Mouse (Mus musculus): ENCODE results near the gene Pip4k2a. TPM values are rescaled to one million over a fixed set of nuclear protein-coding genes. Genes with fewer than 3 reads are reported as not detected.

Gene Pip4k2a
- total RNA-seq, 2 experiments from 2014 or later = 47.9 to 54.1 TPM

DNA sequence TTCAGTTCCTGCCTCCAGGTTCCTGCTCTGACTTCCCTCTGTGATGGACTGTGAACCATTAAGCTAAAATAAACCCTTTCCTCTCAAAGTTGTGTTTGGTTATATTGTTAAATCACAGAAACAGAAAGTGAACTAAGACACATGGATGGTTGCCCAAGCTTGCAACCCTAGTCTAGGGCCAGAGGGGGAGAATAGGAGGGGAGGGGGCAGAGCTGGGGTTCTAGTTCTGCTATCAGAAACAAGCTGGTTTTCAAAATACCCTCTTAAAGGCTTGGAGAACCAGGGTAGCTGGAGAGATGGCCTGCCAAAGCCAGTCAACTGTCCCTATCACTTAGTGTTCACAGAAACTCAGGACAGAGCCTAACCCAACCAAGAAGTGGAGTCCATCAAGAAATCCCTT, 14.4 kb downstream of the Pip4k2a start:
- no peak for DNase-seq (ENCODE audit: extremely low spot score in 1 of 2, low spot score in 1 of 2)

DNA sequence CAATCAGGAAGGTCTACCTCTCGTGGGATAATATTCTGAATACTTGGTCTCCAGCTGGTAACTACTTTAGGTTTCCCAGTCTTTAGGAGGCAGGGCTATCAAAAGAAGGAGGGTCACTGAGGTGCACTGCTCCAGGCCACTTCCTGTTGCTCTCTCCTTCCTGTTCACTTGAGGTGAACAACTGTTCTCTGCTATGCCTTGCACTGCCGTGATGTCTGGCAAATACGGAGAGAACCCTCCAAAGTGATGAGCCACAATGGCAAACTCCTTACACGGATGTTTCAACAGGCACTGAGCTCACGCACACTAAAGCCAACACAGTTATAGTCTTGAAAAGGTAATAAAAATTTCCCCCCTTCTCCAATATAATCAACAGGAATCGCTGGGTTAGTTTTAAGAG, 15.3 kb downstream of the Pip4k2a start:
- DNase-seq (ENCODE audit: extremely low spot score in 1 of 2, low spot score in 1 of 2) = no peak

DNA sequence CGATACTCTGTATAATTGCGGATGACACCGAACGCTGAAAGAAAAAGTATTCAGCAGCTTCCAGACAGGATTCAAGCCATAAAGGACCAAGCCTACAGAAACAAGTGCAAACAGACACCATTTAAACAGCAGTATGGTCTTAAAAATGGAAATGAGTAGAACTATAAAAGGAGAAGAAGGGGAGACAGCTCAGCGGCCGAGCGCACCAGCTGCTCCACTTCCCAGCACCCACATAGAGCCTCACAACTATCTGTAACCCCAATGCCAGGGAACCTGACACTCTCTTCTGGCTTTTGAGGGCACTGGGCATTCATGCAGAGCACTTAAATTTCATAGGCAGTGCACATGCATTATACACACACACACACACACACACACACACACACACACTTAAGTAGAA, 18.3 kb downstream of the Pip4k2a start:
- DNase-seq (ENCODE audit: extremely low spot score in 1 of 2, low spot score in 1 of 2) = no peak

DNA sequence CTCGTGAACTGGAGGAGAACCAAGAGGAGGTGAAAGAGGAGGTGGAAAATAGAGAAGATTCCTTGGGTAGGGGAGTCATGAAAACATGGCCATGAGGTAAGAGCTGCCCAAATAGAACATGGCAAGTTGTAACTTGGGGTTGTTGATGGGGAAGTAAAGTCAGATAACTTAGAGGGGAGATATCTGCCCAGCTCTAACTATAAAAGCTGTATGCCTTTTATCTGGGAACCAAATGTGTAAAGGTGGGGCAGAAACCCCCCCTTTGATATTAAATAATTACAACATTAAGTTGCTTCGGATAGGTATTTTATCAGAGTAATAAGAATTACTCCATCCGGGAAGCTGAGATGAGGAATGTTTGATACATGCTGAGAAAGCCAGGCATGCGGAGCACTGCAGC, 18.9 kb downstream of the Pip4k2a start:
- no peak for DNase-seq (ENCODE audit: extremely low spot score in 1 of 2, low spot score in 1 of 2)

DNA sequence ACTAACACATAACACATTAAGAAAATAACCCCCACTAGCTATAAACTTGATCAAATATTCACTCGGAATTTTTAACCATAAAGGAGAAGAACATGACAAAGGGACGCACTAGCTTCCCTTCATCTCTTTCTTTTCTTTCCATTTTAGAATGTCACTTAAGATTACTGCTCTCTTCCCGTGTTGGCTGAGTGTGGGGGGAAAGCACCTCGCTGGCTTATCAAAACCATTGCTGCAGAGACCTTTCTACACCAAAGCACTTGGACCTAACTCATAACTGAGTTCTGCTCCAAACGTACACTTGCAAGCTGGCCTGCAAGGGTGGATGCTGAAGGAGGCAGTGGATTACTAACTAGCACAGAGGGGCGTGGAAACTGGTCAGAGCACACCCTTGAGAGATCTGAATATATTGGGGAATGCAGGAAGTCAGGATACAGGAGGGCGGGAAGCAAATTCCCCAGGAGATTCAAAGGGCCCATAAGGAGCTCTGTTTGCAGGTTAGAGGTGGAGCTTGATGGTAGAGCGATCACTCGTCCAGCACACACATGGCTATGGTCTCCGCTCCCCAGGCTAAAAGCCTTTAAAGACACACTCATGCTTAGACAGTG, 20.6 kb downstream of the Pip4k2a start:
- no peak for DNase-seq (ENCODE audit: extremely low spot score in 1 of 2, low spot score in 1 of 2)

DNA sequence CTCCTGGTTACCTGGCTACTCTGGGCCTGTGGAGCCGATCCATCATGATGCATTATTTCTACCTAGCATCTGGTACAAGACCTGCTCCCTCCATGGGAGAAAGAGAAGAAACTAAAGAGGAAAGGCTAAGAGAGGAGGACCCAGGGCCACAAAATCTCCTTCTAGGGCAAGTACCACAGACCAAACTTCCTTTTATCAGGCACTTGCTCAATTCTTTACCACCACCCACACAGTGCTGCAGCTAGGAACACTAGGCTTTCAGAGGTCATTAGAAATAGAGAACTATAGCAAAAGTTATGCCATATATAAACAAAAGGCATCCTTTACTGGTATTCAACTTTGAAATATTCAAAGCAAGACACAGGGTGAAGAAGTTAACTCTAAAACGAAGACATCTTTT, 21.8 kb downstream of the Pip4k2a start:
- DNase-seq (ENCODE audit: extremely low spot score in 1 of 2, low spot score in 1 of 2) = no peak

DNA sequence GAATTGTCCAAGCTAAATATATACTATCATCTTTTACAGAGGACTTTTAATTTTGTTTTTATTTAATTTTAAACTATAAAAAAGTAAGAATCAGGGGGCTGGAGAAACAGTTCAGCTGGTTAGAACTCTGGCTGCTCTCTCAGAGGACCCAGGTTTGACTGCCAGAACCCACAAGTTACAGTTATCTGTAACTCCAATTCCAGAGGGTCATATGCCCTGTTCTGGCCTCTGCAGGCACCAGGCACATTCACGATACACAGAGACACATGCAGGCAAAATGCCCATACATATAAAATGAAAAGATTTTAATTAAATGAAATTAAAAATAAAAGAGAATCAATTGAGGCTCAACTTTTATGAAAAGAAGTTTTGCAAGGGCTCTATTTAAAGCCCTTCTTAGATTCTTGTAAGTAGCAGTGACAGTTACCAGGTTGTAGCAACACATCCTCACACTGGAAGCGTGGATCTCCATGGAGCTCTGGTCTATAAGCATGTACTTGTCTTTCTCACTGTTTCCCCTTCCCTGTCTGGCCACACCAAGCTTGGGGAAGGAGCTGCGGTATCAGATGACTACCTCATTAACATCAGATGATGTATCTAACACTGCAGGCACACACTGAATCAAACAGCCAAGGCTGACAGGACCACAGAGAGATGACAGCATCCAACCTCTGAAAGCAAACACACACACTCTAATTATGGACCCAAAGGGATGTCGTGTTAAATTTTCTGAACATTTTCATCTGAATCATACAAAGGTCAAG, 22.9 kb downstream of the Pip4k2a start:
- DNase-seq (ENCODE audit: extremely low spot score in 1 of 2, low spot score in 1 of 2) = no peak

DNA sequence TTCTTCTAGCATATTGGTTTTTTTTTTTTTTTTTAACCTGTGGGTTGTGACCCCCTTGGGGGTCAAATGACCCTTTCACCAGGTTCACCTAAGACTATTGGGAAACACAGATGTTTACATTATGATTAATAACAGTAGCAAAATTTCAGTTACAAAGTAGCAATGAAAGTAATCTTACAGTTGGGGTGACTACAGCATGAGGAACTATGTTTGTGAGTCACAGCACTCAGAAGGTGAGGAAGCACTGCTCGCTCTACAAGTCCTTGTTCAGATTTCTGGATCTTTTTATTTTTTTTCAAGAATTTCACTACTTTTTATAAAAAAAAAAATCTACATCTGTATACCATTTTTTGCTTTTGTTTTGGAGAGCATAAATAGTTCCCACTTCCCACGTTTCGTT, 26.4 kb downstream of the Pip4k2a start:
- DNase-seq (ENCODE audit: extremely low spot score in 1 of 2, low spot score in 1 of 2) = no peak

DNA sequence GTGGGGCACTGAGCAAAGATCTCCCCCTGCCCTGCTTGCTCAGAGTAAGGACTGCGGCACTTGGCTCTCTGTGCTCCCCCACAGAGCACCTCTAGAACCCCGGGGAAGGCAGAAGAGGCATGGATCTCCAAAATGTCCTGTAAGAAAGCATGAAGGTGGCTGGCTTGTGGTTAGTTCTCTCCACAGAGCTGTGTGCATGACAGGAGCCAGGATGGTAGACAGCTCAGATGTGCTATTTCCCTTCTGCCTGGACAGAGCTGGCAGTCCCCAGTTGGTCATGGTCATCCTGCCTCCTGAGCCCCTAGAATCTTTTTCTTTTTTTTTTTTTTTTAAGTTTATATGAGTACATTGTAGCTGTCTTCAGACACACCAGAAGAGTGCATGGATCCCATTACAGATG, 27.5 kb downstream of the Pip4k2a start:
- DNase-seq (ENCODE audit: extremely low spot score in 1 of 2, low spot score in 1 of 2) = no peak

DNA sequence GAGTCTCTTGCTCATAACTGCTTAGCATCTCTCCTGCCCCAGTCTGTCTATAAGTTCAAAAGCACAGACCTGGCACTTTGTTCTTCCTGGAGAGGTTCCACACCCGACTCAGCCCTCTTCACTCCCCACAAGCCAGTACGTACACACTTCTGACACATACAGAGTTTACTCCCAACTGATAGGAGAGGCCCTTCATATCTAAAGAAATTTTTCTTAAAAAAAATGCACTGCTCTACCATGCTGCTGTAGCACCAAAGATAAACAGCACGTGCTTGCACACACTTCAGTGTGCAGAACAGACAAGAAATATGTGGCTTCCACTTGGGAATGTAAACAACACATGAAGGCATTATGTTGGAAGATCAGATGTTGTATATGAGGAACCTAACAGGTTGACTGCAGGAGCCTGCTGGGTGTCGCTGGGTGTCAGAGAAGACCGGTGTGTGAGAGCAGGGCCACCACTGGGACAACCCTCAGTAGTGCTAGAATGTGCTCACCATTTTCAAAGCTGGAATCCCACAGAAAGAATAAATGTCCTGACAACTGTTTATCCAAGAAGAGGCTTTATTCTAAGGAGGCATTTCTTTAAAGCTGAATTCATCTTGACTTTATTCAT, 28.8 kb downstream of the Pip4k2a start:
- no peak for DNase-seq (ENCODE audit: extremely low spot score in 1 of 2, low spot score in 1 of 2)

DNA sequence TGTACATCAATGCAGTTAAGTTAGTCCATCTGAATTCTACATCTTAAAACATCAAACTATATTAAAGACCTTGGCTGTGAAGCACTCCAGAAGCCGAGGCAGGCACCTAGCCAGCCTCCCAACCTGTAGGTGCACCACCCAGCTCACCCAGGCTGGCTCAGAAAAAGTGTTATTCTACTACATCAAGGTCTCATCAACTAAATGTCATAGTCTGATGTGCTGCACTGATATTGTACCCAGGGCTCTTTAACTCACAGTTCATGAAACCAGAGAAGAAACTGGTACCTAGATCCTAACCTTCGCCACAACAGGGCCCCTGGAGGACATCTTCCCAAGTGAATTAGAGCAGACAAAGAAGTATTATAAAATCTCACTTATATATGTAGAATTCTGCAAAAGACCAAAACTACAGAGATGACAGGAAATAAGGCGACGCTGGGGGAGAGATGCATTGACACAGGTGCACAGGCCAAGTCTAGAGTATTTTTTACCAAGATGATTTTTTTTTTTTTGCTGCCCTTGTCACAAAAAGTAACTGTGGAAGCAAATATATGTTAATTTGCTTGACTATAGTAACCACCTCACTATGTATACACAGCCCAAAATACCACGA, 30.4 kb downstream of the Pip4k2a start:
- no peak for DNase-seq (ENCODE audit: extremely low spot score in 1 of 2, low spot score in 1 of 2)

DNA sequence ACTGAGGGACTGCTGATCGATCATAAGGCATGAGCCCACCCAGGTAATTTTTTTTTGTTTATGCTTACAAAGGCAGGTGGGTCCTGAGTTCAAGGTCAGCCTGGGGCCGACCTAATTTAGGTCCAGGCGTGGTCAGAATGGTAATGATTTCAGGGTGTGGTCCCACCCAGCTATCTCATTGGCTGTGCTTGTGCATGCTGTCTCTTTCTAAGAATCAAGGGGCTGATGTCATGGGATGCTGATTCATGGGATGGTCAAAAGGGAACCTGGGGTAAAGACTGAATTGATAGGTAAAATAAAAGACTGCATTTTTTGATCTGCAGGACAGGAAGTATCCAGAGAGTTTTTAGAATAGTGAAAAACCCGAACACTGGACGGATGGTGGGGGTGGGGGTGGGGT, 31.4 kb downstream of the Pip4k2a start:
- DNase-seq (ENCODE audit: extremely low spot score in 1 of 2, low spot score in 1 of 2) = no peak

DNA sequence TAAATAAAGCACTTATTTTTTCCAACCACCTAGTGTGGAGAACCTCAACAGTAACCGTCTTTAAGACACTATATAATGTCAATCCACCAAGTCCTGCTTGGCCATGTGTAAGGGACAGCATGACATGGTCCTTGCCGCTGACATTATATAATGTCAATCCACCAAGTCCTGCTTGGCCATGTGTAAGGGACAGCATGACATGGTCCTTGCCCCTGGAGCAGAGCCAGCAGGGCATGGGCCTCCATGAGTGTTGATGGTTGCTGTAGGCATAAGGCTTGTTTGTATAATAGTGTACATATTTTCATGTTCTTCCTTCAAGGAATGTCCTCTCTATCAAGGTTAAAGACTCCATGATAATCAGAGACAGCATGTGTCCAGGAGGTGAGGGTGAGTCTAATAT, 32.0 kb downstream of the Pip4k2a start:
- DNase-seq (ENCODE audit: extremely low spot score in 1 of 2, low spot score in 1 of 2) = no peak

DNA sequence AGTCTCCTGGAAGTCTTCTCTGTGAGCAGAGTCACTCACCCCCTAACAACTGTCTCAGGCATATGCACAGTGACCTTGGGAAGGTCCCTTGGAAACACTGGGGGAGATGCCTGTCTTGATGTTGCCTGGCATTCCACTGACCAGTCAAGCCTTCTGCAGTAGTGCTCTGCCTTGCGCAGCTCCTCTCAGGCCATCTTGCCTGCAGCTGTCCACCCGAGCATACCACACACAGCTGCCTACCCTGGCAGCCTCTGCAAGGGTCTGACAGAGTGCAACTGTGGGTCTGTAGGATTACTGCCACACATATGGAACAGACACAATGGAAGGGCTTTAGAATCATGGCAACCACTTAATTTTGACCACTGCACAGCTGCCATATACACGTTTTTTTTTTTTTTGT, 32.8 kb downstream of the Pip4k2a start:
- no peak for DNase-seq (ENCODE audit: extremely low spot score in 1 of 2, low spot score in 1 of 2)

DNA sequence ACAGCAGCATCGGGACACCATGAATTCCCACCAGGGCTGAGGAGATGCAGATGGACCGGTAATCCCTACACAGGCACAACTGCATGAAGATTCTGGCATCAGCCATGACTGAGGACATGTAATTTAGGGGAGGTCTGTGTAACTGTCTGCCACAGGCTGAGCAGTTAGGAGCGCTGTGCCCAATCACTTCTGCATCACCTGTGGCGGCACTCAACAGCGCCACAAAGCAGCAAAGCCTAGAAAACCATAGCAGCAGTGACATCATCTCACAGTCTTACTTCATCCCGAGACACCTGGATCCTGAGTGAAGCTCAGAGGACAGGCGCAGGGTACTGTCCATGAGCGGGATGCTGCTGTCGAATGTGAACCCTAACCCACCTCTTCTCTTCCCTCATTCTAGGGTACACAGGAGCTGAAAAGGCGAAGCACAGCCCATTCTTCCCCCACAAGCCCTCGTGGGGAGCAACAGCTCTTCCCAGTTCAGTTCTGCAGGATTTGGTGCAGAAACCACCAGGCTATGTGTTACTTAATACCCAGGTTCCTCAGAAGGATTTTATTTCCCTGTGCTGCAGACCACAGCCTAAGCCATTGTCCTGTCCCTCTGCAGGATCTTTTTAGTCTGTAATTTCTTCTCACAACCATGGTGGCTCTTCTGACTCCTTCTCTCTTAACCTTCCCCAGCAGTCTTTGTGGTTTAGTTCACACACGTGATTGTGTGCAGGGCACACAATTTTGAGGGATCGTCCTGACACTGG, 34.5 kb downstream of the Pip4k2a start:
- no peak for DNase-seq (ENCODE audit: extremely low spot score in 1 of 2, low spot score in 1 of 2)

DNA sequence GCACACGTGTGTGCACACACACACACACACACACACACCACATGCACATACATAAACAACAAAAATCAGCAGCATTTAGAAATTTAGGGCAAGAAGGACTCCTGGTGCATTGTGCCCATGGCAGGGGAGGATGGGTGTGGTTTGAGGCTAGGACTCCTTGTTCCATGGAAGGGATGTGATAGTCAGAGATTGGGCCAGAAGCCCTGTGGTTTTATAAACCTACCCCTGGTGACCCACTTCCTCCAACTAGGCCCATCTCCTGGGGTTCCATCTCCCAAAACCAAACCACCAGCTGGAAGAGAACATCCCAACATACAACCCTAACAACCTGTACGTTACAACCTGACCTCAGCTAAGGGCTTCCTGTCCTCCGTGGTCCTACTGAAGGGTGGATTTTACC, 35.4 kb downstream of the Pip4k2a start:
- no peak for DNase-seq (ENCODE audit: extremely low spot score in 1 of 2, low spot score in 1 of 2)

DNA sequence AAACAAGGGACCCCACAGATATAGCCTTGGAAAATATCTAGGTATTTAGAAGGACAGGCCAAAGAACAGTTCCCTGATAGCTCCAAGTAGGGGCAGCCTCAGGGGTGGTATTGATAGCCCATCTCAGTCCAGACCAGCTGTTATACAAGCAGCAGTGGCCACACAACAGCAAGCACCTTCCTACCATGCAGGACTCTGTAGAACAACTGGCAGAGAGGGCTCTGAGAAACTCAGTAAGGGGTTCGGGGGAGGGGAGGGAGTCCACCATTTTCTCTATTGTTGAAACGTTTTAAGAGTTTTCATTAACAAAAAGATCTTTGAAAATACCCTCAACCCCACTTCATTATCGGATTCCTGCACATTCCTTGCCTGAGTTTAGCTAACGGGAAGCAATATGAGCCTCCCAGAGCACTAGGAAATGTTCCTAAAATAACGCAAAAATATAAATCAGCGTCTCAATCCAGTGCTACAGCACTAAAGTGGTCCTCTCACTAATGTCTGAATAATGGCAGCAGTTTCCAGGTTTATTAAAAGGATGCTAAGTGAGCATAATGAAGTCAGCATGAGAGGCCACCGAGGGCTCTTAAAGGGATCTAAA, 37.5 kb downstream of the Pip4k2a start:
- DNase-seq (ENCODE audit: extremely low spot score in 1 of 2, low spot score in 1 of 2) = no peak

DNA sequence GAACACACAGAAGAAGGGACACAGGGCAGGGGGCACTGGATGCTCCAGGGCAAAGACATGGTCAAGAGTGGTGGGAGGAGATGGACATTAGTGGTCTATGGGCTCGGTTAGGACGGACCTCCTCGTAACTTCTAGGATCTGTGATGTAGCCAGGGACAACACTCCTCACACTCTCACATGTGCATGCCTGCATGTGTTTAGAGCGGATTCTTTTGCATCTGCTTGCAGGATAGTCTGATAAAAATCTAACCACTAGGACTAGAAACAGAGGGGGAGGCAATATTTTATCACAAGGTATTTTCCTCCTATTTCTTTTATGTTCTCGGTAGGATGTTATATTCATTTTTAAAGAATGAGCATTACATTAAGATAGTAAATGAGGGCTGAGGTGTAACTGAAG, 38.4 kb downstream of the Pip4k2a start:
- no peak for DNase-seq (ENCODE audit: extremely low spot score in 1 of 2, low spot score in 1 of 2)

DNA sequence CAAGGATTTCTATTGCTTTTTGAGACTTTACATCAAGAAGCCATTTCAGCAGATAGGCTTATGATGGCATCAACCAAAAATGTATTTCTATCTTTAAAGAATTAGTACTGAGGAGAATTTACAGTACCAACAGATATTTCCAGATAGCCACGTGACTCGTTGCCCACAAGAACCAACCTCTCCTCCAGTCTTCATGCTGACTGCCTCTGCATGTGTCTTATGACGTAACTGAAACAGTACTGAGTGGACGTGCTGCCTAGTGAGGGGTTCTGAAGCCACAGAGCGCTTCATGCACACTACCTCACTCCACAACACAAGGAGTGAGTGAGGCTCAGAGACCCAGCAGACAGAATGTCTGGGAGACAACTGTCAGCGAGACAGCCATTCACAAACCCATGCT, 38.9 kb downstream of the Pip4k2a start:
- DNase-seq (ENCODE audit: extremely low spot score in 1 of 2, low spot score in 1 of 2) = no peak

DNA sequence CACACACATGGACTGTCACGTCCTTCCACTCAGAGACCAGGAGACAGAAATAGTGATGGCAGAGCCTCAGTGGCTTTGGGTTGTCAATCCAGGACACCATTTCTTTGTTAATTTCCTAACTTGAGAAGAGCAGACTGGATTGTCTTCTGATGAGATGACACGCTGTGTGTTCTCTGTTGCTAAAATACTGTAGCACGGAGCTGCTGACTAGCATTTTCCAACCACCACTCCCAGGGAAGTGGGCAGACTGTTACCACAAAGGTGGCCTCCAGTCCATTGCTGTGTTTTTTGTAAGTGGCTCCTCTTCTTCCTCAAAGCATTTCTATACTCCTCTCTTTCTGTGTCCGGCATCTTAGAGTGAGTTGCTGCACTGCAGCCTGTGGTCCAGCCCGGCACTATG, 39.4 kb downstream of the Pip4k2a start:
- no peak for DNase-seq (ENCODE audit: extremely low spot score in 1 of 2, low spot score in 1 of 2)

DNA sequence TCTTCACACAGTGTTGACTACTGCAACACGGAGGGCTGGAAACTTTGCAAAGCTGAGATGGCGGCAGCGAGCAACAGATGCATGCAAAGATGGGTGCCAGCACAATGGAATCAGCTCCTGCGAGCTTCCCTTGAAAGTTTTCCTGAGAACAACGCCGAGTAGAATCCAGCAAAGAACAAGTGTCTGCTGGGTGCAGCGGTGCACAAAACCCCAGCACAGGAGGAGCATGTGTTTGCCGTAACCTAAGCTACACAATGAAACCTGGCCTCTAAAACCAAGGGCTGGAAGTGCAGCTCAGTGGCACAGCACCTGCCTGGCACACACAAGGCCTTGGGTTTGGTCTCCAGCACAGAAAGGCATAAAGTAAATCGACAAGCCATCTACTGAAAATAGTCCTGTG, 39.9 kb downstream of the Pip4k2a start:
- DNase-seq (ENCODE audit: extremely low spot score in 1 of 2, low spot score in 1 of 2) = no peak

Measured in layer of hippocampus, postnatal 25 days (tissue).